Mouse (Mus musculus): ENCODE results near the gene Prph.
"Not testable (repeated sequence)": the region's sequence is repeated elsewhere in the genome, so short reads cannot be mapped to it uniquely, and the experiment has no call there.

Prph gene

GRCm38 (mm10) chr15:99033498-99034270 is 21.3 kb upstream of the Prph start:
- DNase-seq (ENCODE audit: low spot score in 2 of 2), result no peak

GRCm38 (mm10) chr15:99035431-99035830 is 19.5 kb upstream of the Prph start:
- DNase-seq (ENCODE audit: low spot score in 2 of 2), result no peak

- no peak for DNase-seq (ENCODE audit: low spot score in 2 of 2)
Observed at GRCm38 (mm10) chr15:99036249-99036905, 18.6 kb upstream of the Prph start.

- DNase-seq (ENCODE audit: low spot score in 2 of 2), result no peak
Observed at GRCm38 (mm10) chr15:99038025-99038424, 16.9 kb upstream of the Prph start.

GRCm38 (mm10) chr15:99038797-99039196 is 16.2 kb upstream of the Prph start:
- no peak for DNase-seq (ENCODE audit: low spot score in 2 of 2)

DNA sequence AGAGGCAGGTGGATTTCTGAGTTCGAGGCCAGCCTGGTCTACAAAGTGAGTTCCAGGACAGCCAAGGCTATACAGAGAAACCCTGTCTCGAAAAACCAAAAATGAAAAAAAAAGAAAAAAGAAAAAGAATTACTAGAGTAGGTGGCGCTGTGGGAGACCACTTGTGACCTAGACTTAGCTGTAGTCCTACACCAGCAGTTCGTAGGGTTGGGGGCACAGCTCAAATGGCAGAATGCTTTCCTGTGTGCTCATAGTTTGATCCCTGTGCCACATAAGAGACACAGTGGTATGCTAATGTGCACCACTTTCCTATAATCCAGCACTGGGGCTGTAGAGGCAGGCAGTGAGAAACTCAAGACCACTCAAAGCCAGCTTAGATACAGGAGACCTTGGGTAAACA is 15.7 kb upstream of the Prph start:
- no peak for DNase-seq (ENCODE audit: low spot score in 2 of 2)

GRCm38 (mm10) chr15:99039996-99040919 is 14.7 kb upstream of the Prph start:
- DNase-seq (ENCODE audit: low spot score in 2 of 2), result no peak

DNA sequence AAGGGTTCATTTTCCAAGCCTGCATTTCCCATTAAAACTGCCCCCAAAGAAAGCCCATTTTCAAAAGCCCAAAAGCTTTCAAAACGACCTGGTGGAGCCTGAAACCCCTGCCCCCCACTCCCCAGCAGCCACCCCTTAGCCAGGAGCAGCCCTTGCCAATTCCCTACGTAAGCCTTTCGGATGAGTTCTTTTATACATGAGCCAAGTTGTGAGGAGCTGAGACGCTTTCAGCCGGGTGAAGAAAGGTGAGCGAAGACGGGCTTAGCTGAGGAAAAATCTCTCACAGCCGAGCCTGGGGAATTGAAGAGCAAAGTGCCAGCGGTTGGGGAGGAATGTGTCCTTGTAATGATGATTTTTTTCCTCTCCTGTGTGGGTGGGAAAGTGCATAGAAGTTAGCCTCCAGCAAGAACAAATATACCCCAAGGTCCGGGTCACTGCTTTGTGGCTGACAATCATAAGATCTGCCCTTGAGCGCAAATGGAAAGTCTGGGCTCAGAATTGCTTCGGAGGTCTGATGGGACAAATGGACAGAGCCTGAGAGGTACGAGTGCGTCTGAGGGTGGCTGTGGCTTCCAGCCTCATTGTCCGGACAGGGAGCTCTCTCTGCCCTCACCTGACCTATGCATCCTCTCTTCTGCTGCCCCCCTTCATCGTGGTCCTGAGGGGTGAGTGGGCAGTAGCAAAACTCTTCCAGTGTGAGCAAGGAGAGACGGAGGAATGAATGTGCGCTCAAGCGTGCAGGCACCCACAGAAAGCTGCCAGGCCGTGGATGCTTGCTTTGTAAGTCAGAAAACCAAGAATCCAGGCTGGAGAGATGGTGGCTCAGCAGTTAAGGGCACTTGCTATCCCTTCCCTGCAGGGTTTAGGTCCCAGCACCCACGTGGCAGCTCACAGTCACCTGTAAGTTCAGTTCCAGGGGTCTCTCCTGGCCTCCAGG is 13.8 kb upstream of the Prph start:
- DNase-seq (ENCODE audit: low spot score in 2 of 2), result no peak

DNA sequence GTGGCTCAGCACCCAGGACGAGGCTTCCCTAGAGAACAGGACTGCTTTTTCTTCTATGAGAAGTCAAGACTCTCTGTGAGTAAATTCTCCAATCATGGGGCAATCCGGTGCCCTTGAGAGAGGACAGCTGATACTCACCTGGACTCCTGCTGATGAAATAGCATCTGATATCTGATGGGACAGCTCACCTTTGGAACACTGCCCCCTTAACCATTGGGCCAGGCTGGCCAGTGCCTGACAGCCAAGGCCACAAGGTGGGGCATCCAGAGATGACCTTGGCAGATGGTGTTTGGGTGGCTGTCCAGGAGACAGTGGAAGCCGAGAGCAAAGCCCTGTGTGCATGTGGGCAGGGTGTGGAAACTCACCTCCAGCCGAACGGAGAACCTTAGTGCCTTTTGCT is 12.6 kb upstream of the Prph start:
- no peak for DNase-seq (ENCODE audit: low spot score in 2 of 2)

DNA sequence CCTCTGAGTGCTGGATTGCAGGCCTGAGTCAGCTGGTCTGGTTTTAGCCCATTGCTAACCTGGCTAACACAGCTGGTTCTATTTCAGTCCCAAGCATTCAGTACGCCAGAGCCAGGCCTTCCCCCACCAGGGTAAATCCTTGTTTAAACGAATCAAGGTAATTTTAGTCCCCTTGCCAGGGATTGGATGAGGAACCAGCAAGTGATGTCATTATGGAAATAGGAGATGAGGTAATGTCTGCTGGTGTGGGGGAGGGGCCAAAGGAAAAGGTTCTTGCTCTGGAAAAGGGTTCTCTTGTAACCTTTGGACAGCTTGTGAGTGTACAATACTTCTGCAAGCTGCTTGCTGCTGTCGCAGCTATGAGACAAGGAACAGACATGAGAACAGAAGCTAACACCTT is 10.1 kb upstream of the Prph start:
- no peak for DNase-seq (ENCODE audit: low spot score in 2 of 2)

GRCm38 (mm10) chr15:99045734-99046133 is 9.2 kb upstream of the Prph start:
- not testable (repeated sequence) for DNase-seq (ENCODE audit: low spot score in 2 of 2)

DNA sequence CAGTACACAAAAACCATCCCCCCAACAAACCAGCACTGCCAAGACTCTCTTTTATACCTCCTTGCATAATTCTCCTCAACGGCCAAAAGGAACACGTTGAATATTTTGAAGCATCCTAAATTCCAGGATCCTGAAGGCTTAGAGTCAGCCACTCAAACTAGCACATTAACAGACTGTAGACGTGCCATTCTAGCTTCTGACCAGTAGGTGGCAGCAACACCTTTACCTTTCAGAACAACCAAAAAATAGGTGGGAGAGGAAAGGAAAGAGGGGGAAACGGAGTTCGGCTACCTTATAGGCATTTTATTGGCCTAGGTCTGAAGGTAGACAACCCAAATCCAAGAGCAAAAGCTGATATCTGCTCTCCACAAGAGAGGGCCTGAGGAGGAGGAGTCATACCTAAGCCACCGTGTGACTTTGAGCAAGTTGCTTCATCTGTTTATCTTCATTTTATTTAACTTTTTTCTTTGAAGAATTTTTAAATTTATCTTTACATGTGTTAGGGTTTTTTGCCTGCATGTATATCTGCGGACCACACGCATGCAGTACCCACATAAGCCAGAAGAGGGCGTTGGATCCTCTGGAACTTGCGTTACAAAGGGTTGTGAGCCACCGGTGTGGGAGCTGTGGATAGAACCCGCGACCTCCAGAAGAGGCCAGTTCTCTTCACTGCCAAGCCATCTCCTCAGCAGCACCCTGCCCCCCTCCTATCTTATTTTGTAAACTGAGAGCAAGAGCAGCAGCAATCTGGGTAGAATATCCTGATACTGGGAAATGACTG is 5.3 kb upstream of the Prph start:
- peak in 1 of 2 experiments; percentile 50 for DNase-seq (ENCODE audit: low spot score in 2 of 2)

GRCm38 (mm10) chr15:99053373-99053772 is 1.6 kb upstream of the Prph start:
- DNase-seq (ENCODE audit: low spot score in 2 of 2), result no peak

DNA sequence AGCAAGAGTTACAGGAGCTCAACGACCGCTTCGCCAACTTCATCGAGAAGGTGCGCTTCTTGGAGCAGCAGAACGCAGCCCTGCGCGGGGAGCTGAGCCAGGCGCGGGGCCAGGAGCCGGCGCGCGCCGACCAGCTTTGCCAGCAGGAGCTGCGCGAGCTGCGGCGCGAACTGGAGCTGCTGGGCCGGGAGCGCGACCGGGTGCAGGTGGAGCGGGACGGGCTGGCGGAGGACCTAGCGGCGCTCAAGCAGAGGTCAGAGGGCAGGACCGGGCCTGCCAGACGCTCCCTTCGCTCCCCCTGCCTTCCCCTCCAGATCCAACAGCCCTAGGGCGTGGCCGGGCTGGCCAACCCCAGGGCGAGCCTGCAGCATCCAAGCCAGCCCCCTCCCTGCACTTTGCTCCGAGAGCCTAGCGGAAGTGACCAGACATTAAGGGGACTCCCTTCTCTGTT is 562 bp downstream of the Prph start:
- no peak for DNase-seq (ENCODE audit: low spot score in 2 of 2)

GRCm38 (mm10) chr15:99056332-99056731 is 1.4 kb downstream of the Prph start:
- peak; percentile 37 to 68 for DNase-seq (ENCODE audit: low spot score in 2 of 2)

DNA sequence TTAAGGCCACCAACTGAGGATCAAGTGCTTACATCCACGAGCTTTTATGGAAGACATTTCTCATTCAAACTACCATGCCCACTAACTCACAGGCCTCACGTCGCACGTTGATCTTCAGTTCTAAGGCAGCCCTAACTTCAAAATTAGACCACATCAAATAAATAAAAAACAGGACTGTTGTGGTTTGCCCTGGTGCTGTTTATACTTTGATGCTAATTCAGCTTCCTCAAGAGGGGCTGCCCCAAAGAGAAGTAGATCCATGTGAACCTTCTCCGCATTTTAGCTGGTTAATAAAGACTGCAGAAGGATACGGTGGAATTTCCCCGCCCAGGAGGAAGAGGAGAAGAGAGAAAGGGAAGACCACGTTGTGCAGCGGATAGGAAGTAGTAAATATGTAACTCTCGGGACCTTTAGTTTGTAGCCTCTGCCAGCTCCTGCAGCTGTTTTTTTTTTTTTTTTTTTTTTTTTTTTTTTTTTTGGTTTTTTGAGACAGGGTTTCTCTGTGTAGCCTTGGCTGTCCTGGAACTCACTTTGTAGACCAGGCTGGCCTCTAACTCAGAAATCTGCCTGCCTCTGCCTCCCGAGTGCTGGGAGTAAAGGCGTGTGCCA is 10.7 kb downstream of the Prph start:
- DNase-seq (ENCODE audit: low spot score in 2 of 2), result no peak

DNA sequence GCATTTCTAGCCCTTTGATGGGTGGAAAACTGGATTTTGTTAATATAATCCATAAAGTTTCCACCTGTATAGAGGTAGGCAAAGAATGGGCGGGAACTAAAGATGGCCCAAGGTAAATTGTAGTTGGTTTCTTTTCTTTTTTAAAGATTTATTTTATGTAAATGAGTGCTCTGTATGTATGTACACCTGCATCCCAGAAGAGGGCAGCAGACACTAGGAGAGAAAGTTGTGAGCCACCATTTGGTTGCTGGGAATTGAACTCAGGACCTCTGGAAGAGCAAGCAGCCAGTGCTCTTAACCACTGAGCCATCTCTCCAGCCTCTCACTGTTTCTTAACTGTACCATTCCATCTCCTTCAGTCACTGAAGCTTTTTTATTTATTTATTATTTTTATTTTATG is 17.0 kb downstream of the Prph start:
- DNase-seq (ENCODE audit: low spot score in 2 of 2), result no peak

GRCm38 (mm10) chr15:99074019-99074599 is 19.1 kb downstream of the Prph start, which contains the start of gene Troap:
Troap (plus strand) TSS chr15:99074575.
- no peak for DNase-seq (ENCODE audit: low spot score in 2 of 2)

- DNase-seq (ENCODE audit: low spot score in 2 of 2), result peak; percentile 93 to 95
Observed at GRCm38 (mm10) chr15:99074600-99075333, 19.8 kb downstream of the Prph start.
